Mouse (Mus musculus): Measurements from ENCODE around the gene Trak2.

- TF ChIP-seq TAL1 (IDR thresholded peaks at IDR 0.05; ENCODE audit: low read length) (no peak), POLR2A (IDR thresholded peaks at IDR 0.05; ENCODE audit: control insufficient read depth in 1 of 2, insufficient read depth in 1 of 2, low read depth in 1 of 2, low read length in 2 of 2, poor library complexity in 1 of 2) (no peak), GABPA (IDR thresholded peaks at IDR 0.05; ENCODE audit: low read depth, low read length) (no peak), CTCF (IDR thresholded peaks at IDR 0.05 in 2 of 3, conservative IDR thresholded peaks at IDR 0.05 in 1 of 3; ENCODE audit: control insufficient read depth in 1 of 3, insufficient read depth in 1 of 3, low read depth in 2 of 3, low read length in 3 of 3, poor library complexity in 1 of 3, severe bottlenecking in 1 of 3) (no peak), CHD1 (IDR thresholded peaks at IDR 0.05; ENCODE audit: low read depth, low read length) (no peak), EP300 (IDR thresholded peaks at IDR 0.05; ENCODE audit: low read depth in 1 of 2, low read length in 2 of 2) (no peak), RCOR1 (IDR thresholded peaks at IDR 0.05; ENCODE audit: low read depth, low read length) (no peak), JUND (IDR thresholded peaks at IDR 0.05; ENCODE audit: low read depth, low read length) (no peak), UBTF (IDR thresholded peaks at IDR 0.05; ENCODE audit: borderline replicate concordance, insufficient read depth, low read depth, low read length) (no peak), MXI1 (IDR thresholded peaks at IDR 0.05; ENCODE audit: low read depth, low read length) (no peak)
These were observed 3.2 kb downstream of the Trak2 start for GRCm38 (mm10) chr1:58970054-58970453.

Data from MEL (cell line).